Mouse (Mus musculus) T-helper 1 cell (primary cell): Measurements from ENCODE around the gene Dcaf8.

Experiments used
- in situ Hi-C: fragments of 300-600 bp; cut with MboI, MseI; formaldehyde crosslinking; loops from one replicate; pipeline ENCODE4 v1.15.1; 2025; ENCODE audit warnings: high pct_unique_total_duplicates

Gene Dcaf8

DNA sequence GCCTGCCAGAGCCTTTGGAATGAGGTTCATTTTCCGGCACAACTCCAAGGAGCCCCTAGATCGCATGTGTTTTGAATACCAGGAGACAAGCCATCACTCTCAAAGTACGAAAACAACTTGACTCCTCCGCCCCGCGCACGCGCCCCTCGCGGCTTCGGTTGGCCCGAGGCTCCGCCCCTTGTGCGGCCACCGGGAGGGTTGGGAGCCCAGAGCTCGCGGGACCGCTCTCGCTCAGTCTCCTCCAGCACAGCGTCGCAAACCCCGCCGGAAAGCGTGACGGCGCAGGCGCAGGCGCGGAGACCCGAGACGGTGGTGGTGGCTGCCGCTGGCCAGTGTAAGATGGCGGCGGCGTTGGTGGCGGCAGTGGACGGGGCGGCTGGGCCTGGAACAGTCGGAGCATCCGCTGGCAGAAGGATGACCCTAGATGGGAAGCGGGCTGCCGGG, at the start of gene Dcaf8:
Gene Dcaf8, plus strand, starts transcription at position 250 of the 444 bp plus-strand sequence.
- in situ Hi-C loops, result loop anchor here (5.0 to 10.0 kb wide), 2 partner anchors 164 to 863 kb away; partner anchors contain the start of genes Ppox and Usp21

DNA sequence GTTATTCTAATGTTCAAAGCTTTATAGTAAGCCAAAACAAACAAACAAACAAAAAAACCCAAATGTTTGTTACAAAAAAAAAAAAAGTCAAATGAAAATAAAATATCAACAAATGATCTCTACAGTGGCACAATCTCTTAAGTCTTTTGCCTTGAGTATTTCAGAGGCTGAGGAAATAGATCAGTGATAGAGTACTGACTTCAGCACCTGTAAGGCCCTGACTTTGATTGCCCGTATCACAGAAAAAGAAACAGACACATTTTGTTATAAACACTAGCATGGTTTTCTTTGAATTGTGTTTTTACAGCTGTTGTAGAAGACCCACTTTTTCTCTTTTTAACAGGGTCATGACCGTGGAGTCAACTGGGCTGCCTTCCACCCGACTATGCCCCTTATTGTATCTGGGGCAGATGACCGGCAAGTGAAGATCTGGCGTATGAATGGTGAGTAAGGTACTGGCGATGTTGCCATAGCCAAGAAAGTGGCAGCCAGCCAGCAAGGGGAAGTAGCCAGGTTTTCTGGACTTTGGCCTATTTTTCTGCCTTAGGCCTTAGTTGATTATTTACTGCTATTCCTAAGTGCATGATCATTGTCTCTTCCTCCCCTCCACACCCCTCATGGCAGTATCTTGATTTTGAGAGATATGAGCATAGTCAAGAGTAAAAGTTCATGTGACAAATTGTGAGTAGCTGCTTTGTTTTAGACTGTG, 48.4 kb upstream of the Dcaf8 start:
- in situ Hi-C loops, result no loop called here

GRCm38 (mm10) chr1:172103619-172104018, 44.3 kb upstream of the Dcaf8 start:
- in situ Hi-C loops, result no loop called here

DNA sequence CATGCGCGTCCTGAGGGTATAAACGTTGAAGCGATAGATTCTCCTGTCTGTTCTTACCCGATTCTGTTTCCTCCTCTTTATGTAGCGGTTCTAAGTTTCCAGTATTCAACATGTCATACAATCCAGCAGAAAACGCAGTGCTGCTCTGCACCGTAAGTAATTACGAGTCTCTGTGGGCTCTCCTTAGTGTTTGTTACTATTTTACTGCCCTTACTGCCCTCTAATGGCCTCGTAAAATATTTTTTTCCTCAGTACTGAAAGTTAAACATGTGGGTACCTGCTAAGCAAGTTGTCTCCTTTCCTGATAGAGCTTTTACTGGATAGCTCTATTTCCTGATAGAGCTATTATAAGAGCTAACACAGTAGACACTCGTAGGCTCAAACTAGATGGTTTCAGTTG, 42.8 kb upstream of the Dcaf8 start:
- in situ Hi-C loops, result no loop called here

- in situ Hi-C loops, result no loop called here
Observed at GRCm38 (mm10) chr1:172107777-172108477, 40.0 kb upstream of the Dcaf8 start.

DNA sequence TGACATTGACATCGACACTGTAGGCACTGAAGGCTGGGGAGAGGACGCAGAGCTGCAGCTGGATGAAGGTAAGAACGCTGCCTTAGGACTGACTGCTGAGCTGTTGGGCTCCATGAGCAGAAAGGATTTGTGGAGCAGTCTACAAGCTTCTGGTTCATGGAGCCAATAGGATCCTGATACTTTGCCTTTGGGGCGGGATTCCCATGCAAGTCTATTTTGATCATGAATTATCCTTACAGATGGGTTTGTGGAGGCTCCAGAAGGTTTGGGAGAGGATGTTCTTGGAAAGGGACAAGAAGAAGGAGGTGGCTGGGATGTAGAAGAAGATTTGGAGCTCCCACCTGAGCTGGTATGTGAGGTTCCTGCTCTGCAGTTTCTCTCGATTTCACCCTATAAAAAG, 30.9 kb upstream of the Dcaf8 start:
- in situ Hi-C loops, result no loop called here

GRCm38 (mm10) chr1:172119100-172119499, 28.8 kb upstream of the Dcaf8 start:
- in situ Hi-C loops, result no loop called here

DNA sequence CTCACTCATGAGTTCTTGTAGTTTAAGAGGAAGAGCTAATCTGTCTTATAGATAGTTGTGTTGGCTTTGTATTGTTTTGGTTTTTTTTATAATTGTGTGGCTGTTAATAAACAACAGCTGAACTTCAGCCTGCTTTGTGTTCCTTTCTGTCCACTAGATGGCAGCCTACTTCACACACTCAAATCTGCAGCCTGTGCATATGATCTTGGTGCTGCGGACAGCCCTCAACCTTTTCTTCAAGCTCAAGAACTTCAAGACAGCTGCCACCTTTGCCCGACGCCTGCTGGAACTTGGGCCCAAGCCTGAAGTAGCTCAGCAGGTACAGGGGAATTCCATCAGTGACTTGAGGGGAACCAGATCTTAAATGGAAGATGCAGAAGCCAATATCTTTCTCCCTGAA, 28.2 kb upstream of the Dcaf8 start:
- in situ Hi-C loops, result no loop called here

GRCm38 (mm10) chr1:172122671-172123070, 25.2 kb upstream of the Dcaf8 start:
- in situ Hi-C loops, result no loop called here

DNA sequence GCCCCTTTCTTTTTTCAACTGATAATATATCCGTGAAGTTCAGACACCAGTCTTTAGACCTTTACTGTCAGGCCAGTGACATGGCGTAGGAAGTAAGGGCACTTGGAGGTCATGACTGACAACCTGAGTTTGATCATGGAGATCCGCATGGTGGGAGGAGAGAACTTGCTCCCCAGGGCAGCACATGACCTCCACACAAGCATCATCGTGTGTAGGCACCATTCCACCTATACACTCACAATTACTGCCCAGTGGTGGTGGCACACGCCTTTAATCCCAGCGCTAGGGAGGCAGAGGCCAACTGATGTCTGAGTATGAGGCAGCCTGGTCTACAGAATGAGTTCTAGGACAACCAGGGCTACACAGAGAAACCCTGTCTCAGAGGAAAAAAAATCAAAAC, 23.3 kb upstream of the Dcaf8 start:
- in situ Hi-C loops, result no loop called here

DNA sequence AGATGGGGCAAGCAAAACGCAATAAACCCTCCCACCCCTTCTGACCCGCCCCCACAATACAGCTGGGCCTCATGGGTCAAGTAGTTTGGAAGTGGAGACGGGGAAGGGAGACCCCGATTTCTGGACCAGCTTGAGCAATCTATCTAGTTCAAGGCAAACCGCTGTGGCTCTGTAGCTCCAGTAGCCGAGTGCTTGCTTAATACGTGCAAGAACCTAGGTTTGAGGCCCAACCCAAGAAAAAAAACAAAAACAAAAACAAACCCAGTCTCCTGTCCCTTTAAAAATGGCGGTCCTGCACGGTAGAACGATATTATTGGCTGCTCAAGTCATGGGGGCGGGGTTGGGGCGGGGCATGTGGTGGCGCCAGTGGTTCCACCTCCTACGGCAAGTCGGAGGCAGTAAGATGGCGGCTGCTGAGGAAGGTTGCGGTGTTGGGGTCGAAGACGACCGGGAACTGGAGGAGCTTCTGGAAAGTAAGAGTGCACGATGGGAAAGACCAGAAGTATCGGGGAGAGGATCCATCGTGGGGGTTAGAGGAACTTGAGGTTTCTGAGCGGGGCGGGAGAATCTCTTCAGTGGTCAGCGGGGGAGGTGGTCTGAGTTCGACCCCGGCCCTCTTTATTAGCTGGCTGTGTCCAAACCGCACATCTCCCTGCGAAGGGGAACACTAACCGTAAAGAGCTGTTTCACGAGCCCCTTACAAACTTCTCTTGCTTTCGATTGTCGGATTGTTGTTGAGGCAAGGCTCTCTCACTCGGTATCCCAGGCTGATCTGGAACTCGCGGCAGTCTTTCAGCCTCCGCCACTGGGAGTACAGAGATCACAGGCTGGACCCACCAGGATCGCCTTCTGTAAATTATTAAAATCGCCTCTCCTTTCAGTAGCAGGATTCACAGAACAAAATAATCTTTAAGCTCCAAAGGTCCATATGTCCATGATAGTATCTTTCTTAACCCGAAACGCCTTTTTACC, 21.2 kb upstream of the Dcaf8 start, which contains the start of gene Pex19:
Gene Pex19, plus strand, starts transcription at position 380 of the 972 bp plus-strand sequence.
- in situ Hi-C loops, result no loop called here

- in situ Hi-C loops, result no loop called here
Observed at GRCm38 (mm10) chr1:172127487-172127886, 20.4 kb upstream of the Dcaf8 start.

DNA sequence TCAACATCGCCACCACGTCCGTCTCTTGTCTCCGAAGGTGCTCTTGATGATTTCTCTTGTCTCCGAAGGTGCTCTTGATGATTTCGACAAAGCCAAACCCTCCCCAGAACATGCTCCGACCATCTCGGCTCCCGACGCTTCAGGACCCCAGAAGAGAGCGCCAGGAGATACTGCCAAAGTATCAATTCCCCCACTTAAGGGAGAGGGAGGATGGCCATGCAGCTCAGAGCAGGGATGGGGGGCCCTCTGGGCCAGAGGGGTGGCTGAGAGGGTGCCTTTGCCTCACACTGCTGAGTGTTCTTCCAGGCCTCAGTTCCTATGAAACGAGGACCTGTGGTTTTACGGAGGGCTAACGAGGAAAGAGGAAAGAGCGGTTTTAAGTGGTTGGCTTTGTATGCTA, 19.3 kb upstream of the Dcaf8 start:
- in situ Hi-C loops, result no loop called here

DNA sequence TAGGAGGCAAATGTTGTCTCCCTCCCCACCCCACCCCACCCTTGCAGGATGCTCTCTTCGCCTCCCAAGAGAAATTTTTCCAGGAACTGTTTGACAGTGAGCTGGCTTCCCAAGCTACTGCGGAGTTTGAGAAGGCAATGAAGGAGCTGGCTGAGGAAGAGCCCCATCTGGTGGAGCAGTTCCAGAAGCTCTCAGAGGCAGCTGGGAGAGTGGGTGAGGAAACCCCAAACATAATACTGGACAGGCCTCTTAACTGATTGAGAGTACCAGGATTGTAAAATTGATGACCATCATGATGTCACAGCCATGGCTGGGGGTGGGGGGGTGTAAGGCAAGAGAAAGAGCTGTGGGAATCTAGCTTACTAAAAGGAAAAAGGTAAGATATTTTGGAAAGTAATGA, 18.8 kb upstream of the Dcaf8 start:
- in situ Hi-C loops, result no loop called here

GRCm38 (mm10) chr1:172129780-172130179, 18.1 kb upstream of the Dcaf8 start:
- in situ Hi-C loops, result no loop called here

- in situ Hi-C loops, result no loop called here
Observed at GRCm38 (mm10) chr1:172132319-172132718, 15.6 kb upstream of the Dcaf8 start.

DNA sequence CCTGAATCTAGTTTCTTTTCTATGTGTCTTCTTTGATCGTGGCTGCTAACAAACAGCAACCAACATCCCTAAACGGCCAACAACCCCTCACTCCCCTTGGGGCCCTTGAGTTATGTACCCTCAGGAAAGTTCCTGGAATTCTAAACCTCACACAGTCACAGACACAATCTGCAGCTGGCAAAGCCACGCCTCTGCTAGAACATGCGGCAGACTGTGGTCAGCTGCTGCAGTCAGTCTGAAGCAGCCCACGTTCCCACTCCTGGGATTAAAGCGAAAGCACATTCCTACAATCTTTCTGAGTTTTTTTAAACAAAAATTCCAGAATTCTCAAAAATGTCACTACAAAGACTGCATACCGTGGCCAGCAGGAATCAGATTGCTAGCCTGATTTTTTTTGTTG, 14.3 kb upstream of the Dcaf8 start:
- in situ Hi-C loops, result no loop called here

GRCm38 (mm10) chr1:172134072-172134471, 13.8 kb upstream of the Dcaf8 start:
- in situ Hi-C loops, result no loop called here

- in situ Hi-C loops, result loop anchor here (10.0 kb wide), 1 partner anchor 855 kb away; the partner anchor contains the start of genes Ppox and Usp21
Observed at GRCm38 (mm10) chr1:172140160-172140559, 7.7 kb upstream of the Dcaf8 start.

DNA sequence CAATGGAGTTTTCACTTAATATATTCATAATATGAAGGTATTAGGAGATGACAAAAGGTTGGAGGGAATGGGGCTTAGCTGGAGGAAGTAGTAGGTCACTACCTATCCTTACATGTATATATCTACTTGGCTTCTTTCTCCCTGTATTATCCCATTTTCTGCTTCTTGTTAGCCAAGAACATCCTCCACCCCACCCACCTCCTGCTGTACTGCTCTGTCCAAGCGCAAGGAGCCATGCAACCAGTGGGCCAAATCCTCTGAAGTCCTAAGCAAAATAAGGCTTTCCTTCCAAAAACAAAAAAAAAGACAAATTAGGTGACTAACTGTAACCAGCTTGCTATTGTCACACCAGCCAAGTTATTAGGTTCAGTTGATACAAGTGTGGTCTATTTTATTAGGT, 7.1 kb upstream of the Dcaf8 start:
- in situ Hi-C loops, result loop anchor here (10.0 kb wide), 1 partner anchor 856 kb away; the partner anchor contains the start of genes Ppox and Usp21

DNA sequence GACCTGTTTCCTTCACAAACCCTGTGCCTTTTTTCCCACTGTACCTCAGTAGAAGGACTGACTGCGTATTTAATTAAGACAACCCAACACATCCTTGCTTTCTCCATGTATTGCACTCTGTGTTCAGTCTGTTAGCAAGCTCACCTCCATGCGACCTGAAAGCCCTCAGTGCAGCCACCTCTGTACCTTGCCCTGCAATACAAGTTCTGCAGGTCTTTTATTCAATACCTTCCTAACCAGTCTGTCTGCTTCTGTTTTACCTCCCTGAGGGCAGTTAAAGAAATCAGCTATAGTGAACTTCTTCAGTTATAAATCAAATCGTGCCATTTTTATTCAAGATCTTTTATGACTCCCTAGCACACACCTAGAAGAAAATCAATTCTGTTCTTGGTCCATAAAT, 6.4 kb upstream of the Dcaf8 start:
- in situ Hi-C loops, result loop anchor here (10.0 kb wide), 1 partner anchor 857 kb away; the partner anchor contains the start of genes Ppox and Usp21
